Mouse (Mus musculus): Measurements from ENCODE around the gene Rgl3. TPM values are rescaled to one million over a fixed set of nuclear protein-coding genes. Genes with fewer than 3 reads are reported as not detected.

Gene Rgl3
- polyA plus RNA-seq, 1 experiment from 2014 or later, result 0.46 TPM

GRCm38 (mm10) chr9:21944267-21944666 is 45.0 kb downstream of the Rgl3 start:
- Histone ChIP-seq H3K36me3 (0 out of 2 replicates have a peak, but pooled peaks cover 2% of the 10 kb centered on the region), H3K4me1 (replicated peaks) (peaks cover 25% of the 10 kb centered on the region), H3K27ac (no peak overlapping the region), H3K9ac (no peak overlapping the region), H3K9me3 (replicated peaks) (no peaks in the 10 kb centered on the region), H3K4me2 (peak overlapping the region; percentile 21; the same call in 1 of the 2 replicates), H3K27me3 (peaks cover 45% of the 10 kb centered on the region), H3K4me3 (replicated peaks) (no peak overlapping the region)
- DNase-seq (no peak), ATAC-seq (ENCODE audit: low read depth) (no peak)
- WGBS (ENCODE audit: insufficient replicate concordance), result 13% methylated on average over 23 of the region's 23 CpGs

GRCm38 (mm10) chr9:21943638-21944037 is 45.6 kb downstream of the Rgl3 start:
- no peak overlapping the region for H3K4me2 ChIP-seq
- no peak overlapping the region for H3K4me3 ChIP-seq (replicated peaks)
- H3K9ac ChIP-seq, result no peak overlapping the region
- H3K27ac ChIP-seq, result no peak overlapping the region
- H3K9me3 ChIP-seq (replicated peaks), result no peaks in the 10 kb centered on the region
- 39% methylated on average over 12 of the region's 12 CpGs for WGBS (ENCODE audit: insufficient replicate concordance)
- H3K36me3 ChIP-seq, result 0 out of 2 replicates have a peak, but pooled peaks cover 2% of the 10 kb centered on the region
- H3K4me1 ChIP-seq (replicated peaks), result peaks cover 25% of the 10 kb centered on the region
- ATAC-seq (ENCODE audit: low read depth), result no peak
- H3K27me3 ChIP-seq, result peaks cover 39% of the 10 kb centered on the region
- DNase-seq, result no peak

GRCm38 (mm10) chr9:21943046-21943445 is 46.2 kb downstream of the Rgl3 start:
- H3K27me3 ChIP-seq, result peaks cover 33% of the 10 kb centered on the region
- 64% methylated on average over 10 of the region's 12 CpGs for WGBS (ENCODE audit: insufficient replicate concordance)
- ATAC-seq (ENCODE audit: low read depth) (no peak), DNase-seq (no peak)
- no peak overlapping the region for H3K27ac ChIP-seq
- H3K9ac ChIP-seq, result no peak overlapping the region
- H3K4me1 ChIP-seq (replicated peaks), result peaks cover 23% of the 10 kb centered on the region
- no peak overlapping the region for H3K4me2 ChIP-seq
- H3K36me3 ChIP-seq, result 0 out of 2 replicates have a peak, but pooled peaks cover 2% of the 10 kb centered on the region
- no peak overlapping the region for H3K4me3 ChIP-seq (replicated peaks)
- no peaks in the 10 kb centered on the region for H3K9me3 ChIP-seq (replicated peaks)

- no peak overlapping the region for H3K4me3 ChIP-seq (replicated peaks)
- no peak for DNase-seq
- H3K9ac ChIP-seq, result no peak overlapping the region
Observed at GRCm38 (mm10) chr9:21938234-21938855, 50.9 kb downstream of the Rgl3 start.

GRCm38 (mm10) chr9:21937711-21938175 is 51.5 kb downstream of the Rgl3 start:
- H3K36me3 ChIP-seq, result 0 out of 2 replicates have a peak, but pooled peaks cover 2% of the 10 kb centered on the region
- no peak for ATAC-seq (ENCODE audit: low read depth)
- peaks cover 19% of the 10 kb centered on the region for H3K4me1 ChIP-seq (replicated peaks)
- no peaks in the 10 kb centered on the region for H3K9me3 ChIP-seq (replicated peaks)
- H3K4me2 ChIP-seq, result no peak overlapping the region
- no peak overlapping the region for H3K4me3 ChIP-seq (replicated peaks)
- peaks cover 16% of the 10 kb centered on the region for H3K27me3 ChIP-seq
- H3K9ac ChIP-seq, result no peak overlapping the region
- no peak for DNase-seq
- H3K27ac ChIP-seq, result no peak overlapping the region
- 73% methylated on average over 4 of the region's 4 CpGs for WGBS (ENCODE audit: insufficient replicate concordance)

More at GRCm38 (mm10) chr9:21938234-21938855, 50.9 kb downstream of the Rgl3 start:
- no peak overlapping the region for H3K4me2 ChIP-seq
- no peaks in the 10 kb centered on the region for H3K9me3 ChIP-seq (replicated peaks)
- peaks cover 17% of the 10 kb centered on the region for H3K27me3 ChIP-seq
- no peak overlapping the region for H3K27ac ChIP-seq
- no peak for ATAC-seq (ENCODE audit: low read depth)
- 0 out of 2 replicates have a peak, but pooled peaks cover 2% of the 10 kb centered on the region for H3K36me3 ChIP-seq
- 69% methylated on average over 4 of the region's 4 CpGs for WGBS (ENCODE audit: insufficient replicate concordance)
- H3K4me1 ChIP-seq (replicated peaks), result peaks cover 13% of the 10 kb centered on the region

- peak; percentile 93 for ATAC-seq (ENCODE audit: low read depth)
Observed at GRCm38 (mm10) chr9:21936692-21937570, 52.3 kb downstream of the Rgl3 start, which contains the start of gene Plppr2. Plppr2 (plus strand) TSS chr9:21937033.

GRCm38 (mm10) chr9:21935466-21936131 is 53.6 kb downstream of the Rgl3 start:
- Histone ChIP-seq H3K27me3 (peaks cover 16% of the 10 kb centered on the region), H3K4me3 (replicated peaks) (no peak overlapping the region), H3K27ac (no peak overlapping the region), H3K9ac (no peak overlapping the region), H3K4me2 (no peak overlapping the region), H3K4me1 (replicated peaks) (peaks cover 32% of the 10 kb centered on the region), H3K9me3 (replicated peaks) (no peaks in the 10 kb centered on the region), H3K36me3 (0 out of 2 replicates have a peak, but pooled peaks cover under 1% of the 10 kb centered on the region)
- DNase-seq, result no peak
- no peak for ATAC-seq (ENCODE audit: low read depth)
- WGBS (ENCODE audit: insufficient replicate concordance), result 50% methylated on average over 7 of the region's 7 CpGs

More at GRCm38 (mm10) chr9:21936692-21937570, 52.3 kb downstream of the Rgl3 start, which contains the start of gene Plppr2:
- 0 out of 2 replicates have a peak, but pooled peaks cover 2% of the 10 kb centered on the region for H3K36me3 ChIP-seq
- H3K4me3 ChIP-seq (replicated peaks), result peak within 1 kb of the TSS; percentile 56
- peaks cover 27% of the 10 kb centered on the region for H3K4me1 ChIP-seq (replicated peaks)
- no peak within 1 kb of the TSS for H3K27ac ChIP-seq
- DNase-seq, result peak; percentile 89
- peak within 1 kb of the TSS; percentile 75 for H3K4me2 ChIP-seq
- 3% methylated on average over 42 of the region's 43 CpGs for whole genome bisulfite sequencing (ENCODE audit: insufficient replicate concordance)
- peaks cover 16% of the 10 kb centered on the region for H3K27me3 ChIP-seq
- H3K9ac ChIP-seq, result peak within 1 kb of the TSS; percentile 29; the same call in 1 of the 2 replicates
- H3K9me3 ChIP-seq (replicated peaks), result no peaks in the 10 kb centered on the region

GRCm38 (mm10) chr9:21934021-21934420 is 55.2 kb downstream of the Rgl3 start:
- Histone ChIP-seq H3K27me3 (peaks cover 16% of the 10 kb centered on the region), H3K4me1 (replicated peaks) (peaks cover 32% of the 10 kb centered on the region), H3K4me3 (replicated peaks) (no peak overlapping the region), H3K36me3 (no peaks in the 10 kb centered on the region), H3K27ac (no peak overlapping the region), H3K9ac (no peak overlapping the region), H3K9me3 (replicated peaks) (no peaks in the 10 kb centered on the region), H3K4me2 (no peak overlapping the region)
- DNase-seq (no peak), ATAC-seq (ENCODE audit: low read depth) (no peak)
- WGBS (ENCODE audit: insufficient replicate concordance), result 73% methylated on average over 12 of the region's 12 CpGs

GRCm38 (mm10) chr9:21932445-21933137 is 56.7 kb downstream of the Rgl3 start:
- WGBS (ENCODE audit: insufficient replicate concordance), result 41% methylated on average over 12 of the region's 12 CpGs
- H3K4me3 ChIP-seq (replicated peaks), result no peak overlapping the region

GRCm38 (mm10) chr9:21932006-21932405 is 57.2 kb downstream of the Rgl3 start:
- Histone ChIP-seq H3K4me2 (no peak overlapping the region), H3K27ac (no peak overlapping the region), H3K4me1 (replicated peaks) (peaks cover 38% of the 10 kb centered on the region), H3K9ac (no peak overlapping the region), H3K9me3 (replicated peaks) (no peaks in the 10 kb centered on the region), H3K4me3 (replicated peaks) (no peak overlapping the region), H3K36me3 (no peaks in the 10 kb centered on the region), H3K27me3 (peaks cover 16% of the 10 kb centered on the region)
- DNase-seq, result no peak
- ATAC-seq (ENCODE audit: low read depth), result no peak
- 48% methylated on average over 2 of the region's 2 CpGs for WGBS (ENCODE audit: insufficient replicate concordance)

More at GRCm38 (mm10) chr9:21932445-21933137, 56.7 kb downstream of the Rgl3 start:
- Histone ChIP-seq H3K9me3 (replicated peaks) (no peaks in the 10 kb centered on the region), H3K4me1 (replicated peaks) (peaks cover 35% of the 10 kb centered on the region), H3K27ac (no peak overlapping the region), H3K27me3 (peaks cover 16% of the 10 kb centered on the region), H3K36me3 (no peaks in the 10 kb centered on the region), H3K9ac (no peak overlapping the region), H3K4me2 (no peak overlapping the region)
- DNase-seq (no peak), ATAC-seq (ENCODE audit: low read depth) (no peak)

All from liver, embryonic 13.5 days (tissue).